Mouse (Mus musculus): ENCODE data around the gene Slc44a1.

Gene Slc44a1

DNA sequence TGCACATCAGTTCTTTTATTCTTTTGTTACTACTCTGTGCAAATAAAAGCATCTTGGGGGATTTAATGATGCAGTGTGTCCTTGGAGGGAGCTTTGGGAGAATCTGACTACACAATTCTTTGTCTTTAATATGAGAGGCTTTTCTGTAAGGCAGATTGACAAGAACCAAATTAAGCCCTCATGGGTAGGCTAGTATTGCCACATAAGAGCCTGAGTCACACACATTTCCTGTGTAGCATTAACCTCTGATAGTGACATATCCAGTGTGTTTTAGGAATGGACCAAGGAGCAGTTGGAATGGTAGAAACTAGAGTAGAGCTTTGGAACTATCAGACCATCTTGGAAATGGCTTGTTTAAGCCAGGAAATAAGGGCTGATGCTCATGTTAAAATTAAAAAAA, 33.9 kb downstream of the Slc44a1 start:
- DNase-seq: no peak

DNA sequence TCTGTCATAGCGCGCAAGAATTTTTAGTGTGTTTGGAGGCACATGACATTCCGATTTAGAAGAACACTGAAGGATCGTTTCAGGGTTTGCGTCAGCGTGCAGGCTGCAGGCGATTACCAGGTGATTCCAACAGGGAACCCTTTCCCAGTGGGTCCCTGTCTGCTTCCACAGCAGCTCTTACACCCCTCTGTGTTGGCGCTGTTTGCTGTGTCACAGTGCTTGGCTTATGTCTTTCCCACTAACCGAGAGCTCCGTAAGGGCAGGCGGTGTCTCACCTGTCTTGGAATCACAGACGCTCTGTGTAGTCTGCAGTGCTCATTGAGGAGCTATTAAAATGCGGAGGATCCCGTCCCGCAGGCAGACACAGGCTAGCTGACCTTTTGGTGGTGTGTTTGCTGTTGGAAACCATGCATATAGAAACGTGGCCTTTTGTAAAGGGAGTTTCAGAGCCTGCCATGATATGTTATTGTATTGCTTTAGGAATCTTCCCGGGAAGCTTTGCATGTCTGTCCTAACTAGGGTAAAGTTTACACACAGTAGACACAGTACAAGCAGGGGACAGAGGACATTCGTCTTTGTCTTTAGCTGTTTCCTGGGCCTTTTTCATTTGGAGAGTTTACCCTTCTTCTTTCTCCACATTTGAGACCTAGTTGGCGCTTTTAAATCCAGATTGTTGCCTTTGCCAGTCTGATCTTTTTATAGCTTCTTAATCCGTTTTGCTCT, 35.2 kb downstream of the Slc44a1 start:
- no peak for DNase-seq

DNA sequence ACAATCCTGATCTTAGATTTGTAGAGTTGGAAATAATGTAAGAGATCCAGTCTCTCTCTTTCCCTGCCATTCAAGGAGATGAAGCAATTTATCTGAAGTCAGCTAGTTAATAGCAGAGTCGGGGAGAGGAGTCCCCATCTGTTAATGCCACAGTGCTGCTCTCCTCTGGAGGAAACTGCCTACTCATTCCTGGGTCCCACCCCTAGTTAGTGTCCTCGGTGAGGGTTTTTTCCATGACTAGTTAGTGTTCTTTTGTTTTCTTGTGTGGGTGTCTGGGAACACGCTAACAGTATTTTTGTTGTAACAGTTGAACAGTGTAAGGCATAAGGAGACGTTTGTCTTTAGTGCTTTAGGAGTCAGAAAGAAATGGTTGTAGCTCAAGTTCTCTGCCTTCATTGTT, 38.4 kb downstream of the Slc44a1 start:
- no peak for DNase-seq

DNA sequence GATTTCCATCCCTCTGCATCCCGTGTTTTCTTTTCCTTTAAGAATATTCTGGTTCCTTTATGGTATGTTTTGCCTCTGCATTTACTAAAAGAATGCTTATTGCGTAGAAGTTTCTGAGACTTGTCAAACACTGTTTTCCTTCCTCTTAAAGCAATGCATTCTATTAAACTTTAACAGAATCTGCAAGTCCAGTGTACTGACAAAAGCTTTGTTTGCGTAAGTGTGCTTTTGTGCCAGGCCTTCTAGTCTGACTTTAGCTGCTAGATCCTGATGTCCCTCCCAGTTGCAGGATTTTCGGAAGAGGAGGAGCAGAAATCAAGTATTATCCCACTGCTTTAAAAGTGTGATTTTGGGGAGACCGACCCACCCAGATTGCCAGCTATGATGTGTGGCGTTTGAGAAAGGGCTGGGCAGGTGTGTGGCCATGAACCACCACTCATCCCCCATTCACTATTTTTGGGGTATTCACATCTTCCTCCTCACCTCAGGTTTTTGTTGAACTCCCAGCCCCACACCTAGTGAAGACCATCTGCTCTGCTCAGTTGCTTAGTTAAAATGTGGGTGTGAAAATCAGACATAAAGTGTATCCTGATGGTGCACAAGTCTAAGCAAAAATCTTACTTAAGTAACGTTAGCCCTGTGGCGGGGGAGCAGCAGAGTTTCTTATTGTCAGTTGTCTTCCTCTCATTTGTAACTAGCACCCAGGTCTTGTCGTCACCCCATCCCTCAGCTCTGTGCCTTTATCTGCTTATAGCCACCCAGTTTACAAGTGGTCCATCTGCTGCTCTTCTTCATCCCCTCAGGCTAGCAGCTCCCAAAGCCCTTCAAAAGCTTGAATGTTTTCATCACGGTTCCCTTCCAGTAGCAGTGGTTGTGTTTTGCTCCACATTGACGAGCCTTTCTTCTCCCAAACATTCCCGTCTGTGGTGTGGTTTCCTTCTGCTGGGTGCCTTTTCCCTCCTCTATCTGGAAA, 47.3 kb downstream of the Slc44a1 start:
- peak; percentile 24 for DNase-seq

DNA sequence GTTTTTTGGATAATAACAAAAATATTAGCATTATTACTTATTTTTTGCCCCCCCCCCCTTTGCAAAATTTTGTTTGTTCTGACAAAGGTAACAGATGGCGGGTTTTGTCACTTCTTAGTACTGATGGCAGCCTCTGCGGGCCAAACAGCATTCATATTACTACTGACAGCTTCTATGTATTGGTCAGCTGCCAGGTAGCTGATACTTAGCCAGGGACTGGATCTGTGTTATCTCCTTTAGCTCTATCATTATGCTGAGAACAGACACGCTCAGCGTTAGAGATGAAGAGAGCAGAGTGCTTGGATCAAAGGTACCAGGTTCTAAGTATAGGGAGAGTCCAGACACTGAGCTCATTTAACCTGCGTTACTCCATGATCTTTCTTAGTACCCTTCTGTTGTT, 48.6 kb downstream of the Slc44a1 start:
- DNase-seq: no peak

DNA sequence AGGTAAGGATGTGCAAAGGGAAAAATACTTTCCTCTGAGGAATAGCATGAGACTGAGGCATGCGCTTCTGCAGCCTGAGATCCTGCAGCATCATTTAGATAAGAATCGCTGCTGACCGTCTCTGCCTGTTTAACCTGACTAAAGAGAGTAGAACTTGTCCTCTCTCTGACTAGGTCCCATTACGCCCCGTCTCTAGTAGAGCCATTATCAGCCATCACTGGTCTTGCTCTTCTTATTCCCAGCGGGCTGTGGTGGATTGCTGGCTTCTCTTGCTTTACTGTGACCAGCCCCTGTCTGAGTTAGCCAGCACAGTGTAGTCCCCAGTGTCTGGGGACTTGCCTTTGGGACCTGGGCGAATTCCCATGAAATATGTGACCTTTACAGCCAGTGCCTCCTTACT, 50.2 kb downstream of the Slc44a1 start:
- no peak for DNase-seq

DNA sequence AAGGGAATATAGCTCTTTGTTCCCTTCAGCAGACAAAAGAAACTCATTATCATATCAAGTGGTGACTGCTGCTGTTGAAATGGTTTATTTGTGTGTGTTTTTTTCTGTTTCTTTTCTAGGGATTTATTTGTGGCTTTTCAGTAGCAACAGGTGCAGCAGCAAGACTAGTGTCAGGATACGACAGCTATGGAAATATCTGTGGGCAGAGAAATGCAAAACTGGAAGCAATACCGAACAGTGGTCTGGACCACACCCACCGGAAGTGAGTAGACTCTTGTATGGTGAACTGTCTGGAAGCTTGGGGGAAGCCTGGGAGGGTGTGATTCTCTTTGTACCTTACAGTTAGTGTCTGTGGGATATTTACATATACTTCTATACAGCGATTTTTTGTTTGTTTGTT, 51.1 kb downstream of the Slc44a1 start:
- peak; percentile 37 for DNase-seq

DNA sequence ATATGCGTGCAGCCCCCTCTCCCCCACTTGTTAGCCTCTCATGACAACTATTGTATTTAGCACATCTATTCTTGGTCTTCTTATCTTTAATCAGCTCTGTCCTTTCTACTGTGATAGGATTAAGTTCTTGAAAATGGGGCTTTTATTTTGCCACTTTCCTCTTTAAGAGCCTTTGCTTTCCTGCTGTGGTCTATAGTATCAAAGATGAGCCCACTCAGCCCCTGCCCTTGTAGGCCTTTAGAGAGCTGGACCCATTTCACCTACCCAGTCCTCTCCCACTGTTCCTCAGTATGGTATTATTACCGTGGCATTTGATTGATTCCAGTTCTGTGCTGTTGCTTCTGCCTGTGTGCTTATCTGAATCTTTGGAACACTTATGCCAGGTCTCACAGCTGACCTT, 55.4 kb downstream of the Slc44a1 start:
- no peak for DNase-seq

DNA sequence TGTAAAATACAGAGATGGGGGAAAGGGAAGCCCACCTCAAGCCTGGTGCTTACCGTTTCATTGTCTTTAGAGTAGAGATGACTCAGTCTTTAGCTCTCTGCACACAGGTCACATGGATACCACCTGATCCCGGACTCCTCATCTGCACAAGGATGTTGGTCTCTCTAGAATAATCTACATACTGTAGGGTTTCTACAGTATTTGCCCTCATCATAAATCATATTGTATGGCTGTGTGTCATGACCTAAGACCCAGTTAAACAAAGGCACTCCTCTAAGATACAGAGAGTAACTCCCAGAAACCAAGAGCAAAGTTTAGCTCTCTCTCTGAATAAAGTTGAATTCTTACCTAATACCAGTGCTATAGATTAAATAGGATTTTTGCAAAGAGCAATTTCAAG, 62.6 kb downstream of the Slc44a1 start:
- no peak for DNase-seq

DNA sequence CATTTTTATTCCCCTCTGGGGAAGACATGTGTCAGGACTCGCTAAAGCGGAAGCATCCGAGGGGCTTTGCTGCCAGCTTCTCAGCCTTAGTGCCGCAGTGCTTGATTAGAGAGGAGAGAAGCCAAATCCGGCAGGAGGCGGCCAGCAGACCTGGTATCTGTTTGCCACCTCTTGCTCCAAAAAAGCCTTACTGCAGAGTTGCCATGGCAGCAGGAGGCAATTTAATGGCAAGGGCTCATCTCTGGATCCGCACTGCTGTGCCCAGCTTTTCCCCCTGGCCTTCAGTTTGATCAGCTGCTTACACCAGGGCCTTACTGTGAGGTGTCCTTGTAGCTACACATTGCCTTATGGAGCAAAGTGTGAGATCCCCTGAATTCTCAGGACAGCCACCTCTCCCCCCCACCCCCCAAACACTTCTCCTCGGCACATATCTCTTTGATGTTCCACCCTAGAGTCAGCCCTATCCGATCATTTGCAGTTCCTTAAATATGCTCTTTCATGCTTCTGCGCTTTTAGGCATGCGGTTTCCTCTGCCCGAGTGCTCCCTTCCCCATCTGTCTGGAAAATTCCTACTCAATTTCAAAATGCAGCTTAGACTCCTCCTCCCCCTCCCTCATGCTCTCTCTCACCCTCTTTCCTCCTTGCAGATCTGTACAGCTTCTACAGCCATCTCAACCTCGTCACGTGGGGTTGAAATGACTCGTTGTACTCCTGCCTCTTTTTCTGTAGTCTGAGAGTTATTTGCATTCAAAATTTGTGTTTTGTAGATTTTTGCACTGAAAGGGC, 72.1 kb downstream of the Slc44a1 start:
- peak; percentile 56 for DNase-seq

DNA sequence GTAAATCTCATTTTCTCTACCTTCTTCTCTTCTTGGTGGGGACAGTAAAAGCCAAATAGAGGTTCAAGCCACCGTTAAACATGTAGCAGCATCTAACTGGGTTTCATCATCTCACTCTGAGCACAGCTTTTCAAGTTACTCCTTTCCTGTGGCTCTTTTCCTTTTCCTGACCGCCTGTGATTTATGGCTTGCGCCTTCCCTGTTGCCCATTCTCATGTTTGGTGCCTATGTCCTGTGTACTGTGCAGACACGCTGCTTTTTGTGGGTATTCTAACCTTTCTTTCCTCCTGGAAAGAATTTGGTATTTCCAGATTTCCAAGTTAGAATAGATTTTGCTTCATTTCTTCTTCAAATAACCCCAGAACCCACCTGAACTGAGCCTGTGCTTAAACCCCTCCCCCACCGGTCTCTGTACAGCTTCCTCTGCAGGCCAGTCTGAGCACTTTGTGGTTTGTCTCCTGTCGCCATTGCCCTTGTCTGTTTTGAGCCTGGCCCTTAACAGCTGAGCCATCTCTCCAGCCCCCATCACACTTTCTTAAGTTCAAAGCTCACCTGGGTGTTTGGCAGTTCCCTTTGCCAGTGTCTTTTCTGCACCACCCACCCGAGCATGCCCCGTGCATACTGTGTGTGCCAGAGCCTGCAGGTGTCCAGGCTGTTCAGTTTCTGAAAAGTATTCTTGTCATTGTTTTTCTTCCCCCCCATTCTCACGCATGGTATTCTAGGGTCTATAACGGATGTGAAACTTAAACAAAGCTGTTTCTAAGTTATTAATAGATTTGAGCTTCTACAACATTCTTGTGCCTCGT, 73.3 kb downstream of the Slc44a1 start:
- DNase-seq: peak; percentile 26

DNA sequence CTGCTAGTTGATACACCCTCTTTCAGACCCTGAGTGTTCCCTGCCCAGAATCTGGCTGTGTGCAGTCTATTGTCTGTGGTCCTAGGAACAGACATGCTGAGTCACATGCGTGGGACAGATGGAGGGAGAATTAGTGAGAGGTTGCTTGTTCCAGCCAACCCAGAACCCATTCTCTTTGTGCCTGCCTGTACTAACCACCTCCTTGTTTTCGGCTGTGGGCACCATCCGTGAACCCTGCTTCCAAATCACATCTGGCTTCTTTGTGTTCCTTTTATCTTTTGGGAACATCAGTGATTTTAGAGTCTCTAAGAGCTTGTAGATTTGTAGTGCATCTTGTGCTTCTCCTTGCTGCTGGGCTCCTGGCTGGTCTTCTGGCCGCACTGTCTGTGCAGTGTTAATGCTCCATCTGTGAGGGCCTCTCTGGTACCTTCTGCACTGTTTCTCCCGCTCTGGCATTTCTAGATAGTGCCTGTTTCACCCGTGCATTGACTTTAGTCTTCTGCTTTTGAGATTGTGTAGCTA, 75.9 kb downstream of the Slc44a1 start:
- no peak for DNase-seq

DNA sequence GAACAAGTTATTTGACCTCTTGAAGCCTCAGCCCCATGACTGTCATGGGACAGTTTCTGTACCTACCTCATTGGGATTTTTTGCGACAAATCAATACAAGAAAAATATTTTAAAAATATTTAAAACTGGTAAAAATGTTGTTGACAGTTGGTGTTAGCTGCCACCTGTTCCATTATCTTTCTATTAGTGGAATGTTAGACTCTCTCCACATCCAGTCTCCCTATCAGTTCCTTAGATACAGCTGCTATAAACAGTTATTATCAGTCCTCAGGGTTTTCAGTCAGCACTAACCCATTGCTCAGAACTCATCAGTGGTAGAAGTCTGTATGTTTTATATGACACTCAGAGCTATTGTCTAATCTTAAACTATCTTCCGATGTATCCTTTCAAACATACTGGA, 79.2 kb downstream of the Slc44a1 start:
- DNase-seq: no peak

DNA sequence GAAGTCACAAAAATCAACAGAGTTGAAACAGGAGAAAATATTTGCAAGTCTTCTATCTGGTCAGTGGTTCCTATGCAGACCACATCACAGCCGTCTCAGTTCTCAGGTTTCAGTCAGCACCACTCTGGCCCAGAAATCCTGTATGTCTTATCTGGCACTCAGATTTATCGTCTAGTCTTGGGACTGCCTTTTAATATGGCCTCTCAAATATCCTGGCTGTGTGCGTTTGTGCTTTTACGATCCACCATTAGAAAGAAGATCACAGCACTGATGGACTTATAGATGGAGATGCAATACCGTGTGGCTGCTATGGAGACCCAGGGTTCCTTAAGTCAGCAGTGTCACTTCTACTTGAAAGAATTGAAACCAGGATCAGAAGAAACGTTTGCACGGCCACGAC, 80.8 kb downstream of the Slc44a1 start:
- DNase-seq: no peak

DNA sequence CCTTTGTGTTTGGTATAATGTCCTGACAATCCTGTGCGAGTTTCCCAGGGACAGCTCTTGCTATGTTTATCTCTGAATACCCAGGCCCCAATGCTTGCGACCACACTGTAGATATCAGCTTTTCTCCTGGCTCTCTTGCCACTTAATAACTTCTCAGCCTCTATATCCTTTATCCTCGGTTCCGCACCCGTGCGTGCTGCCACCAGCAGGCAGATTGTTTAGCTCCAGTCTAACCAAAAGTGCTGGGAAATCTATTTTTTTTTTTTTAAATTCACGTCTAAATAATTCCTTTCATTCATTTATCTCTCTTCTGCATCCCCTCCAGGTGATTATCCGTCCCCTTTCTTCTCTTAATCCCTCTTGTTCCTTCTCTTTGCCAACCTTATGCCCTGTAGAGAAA, 82.4 kb downstream of the Slc44a1 start:
- no peak for DNase-seq

DNA sequence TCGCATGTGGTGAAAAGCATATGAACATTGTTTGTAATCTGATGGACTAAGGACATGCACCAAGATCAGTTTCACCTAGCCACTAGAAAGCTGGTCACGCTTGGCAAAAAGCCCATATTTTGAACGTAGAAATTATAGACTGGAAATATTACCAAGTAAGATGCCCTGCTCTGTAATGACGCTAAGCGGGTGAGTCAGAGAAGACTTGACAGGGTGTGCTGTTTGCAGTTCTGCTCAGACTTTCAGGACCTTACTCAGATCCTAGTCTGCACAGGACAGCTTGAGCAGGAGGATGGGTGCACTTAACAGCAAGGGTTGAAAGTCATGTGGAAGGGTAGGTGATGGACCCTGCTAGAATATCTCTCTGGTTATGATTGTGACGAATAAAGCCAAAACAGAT, 85.3 kb downstream of the Slc44a1 start:
- DNase-seq: no peak

DNA sequence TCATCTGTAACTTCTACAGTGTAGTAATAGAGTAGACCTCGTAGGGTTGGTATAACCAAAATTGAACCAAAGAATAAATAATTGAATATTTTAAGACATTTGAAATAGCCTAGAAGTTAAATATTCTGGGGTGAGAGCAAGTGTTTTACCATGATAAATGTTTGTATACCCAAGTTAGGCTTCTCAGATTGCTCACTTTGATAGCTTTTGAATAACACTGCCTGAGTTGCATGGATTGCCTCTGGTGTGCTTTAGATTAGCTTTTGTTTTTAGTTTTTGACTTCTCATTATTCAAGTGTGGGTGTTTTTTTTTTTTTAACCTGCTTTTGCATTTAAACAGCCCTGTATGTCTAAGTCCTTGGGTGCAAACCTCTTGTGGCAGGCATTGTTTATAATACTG, 85.8 kb downstream of the Slc44a1 start:
- no peak for DNase-seq

DNA sequence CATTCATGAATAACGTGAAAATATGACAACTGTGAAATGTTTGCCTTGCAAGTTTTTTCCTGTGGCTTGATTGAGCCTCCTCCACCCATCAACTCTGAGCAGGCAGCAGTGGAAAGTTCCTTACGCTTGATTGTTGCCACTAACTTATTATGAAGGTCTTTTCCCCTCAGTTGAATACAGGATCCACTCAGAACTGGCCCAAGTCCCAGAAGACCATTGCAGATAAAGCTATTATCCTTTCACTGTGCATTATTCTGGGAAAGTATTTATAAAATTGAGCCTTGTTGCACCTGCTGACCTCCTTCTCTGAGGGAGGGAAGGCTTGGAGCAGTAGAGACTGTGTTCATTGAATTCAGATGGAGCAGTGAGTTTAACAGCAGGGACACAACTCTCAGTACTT, 86.2 kb downstream of the Slc44a1 start:
- no peak for DNase-seq

DNA sequence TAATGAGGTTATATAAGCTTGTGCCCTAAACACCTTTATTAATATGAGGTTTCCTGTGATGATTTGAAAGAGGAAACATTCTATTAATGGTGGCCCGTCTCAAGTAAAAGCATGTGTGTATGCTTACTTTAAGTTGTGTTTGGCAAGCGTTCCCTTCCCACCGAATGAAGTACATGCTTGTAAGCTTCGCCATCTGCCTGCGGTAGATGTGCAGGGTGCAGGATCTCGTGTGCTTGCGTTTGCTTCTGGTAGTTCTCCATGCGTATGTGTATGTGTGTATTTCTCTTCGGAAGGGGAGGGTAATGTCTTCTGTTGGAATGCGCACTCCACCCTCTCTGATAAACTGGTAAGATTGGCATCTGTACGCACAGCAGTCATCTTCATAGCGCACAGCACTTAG, 95.6 kb downstream of the Slc44a1 start:
- DNase-seq: no peak

DNA sequence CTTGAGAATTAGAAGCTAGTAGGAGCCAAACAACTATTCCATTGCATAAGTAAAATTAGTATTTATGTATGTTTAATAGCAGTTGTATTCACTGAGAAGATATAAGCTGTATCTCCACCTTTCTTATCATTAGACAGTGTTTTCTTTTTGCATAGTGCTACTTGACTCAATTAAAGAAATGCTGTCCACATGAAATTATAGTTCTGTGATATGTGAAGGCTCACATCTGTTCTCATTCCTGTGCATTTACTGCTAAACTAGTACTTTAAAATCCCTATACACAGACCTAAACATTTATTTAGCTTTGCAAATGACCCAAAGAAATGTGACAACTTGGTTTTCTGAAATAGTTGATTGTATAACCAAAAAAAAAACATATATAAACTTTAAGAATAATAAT, 96.9 kb downstream of the Slc44a1 start:
- no peak for DNase-seq

DNA sequence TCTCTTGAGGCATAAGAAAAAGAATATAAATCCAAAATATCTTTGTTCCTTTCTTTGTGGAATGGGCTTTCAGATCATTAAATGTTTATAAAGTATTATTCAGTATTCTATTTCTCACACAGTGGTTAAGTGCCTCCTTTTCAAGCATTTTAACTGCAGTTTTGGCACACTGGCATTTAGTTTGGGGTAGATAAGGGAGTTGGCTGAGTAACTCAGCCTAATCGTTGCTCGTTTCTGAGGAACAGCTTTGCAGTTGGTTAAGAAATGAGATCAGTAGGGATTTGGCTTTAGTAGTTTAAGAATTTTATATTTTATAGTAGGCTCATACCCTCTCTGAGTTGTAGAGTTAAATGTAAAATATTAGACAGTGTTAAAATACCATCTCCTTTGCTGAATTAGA, 97.3 kb downstream of the Slc44a1 start:
- no peak for DNase-seq

DNA sequence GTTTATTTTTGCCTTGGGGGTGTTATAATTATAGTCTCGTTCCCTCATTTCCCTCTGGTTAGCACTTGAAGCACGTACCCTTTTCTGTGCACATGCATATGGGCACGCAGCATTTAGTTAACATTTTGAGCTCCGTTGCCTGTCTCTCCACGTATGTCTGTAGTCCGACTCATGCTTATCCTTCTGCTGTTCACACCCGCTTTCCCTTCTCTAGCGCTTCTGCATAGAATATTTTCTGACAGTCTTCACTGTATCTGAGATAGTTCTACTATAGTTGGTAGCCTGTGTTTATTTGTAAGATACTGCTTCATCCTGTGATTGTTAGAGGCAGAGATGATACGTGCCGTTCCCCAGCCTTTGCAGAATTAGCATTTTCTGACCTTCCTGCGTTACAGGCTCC, 98.4 kb downstream of the Slc44a1 start:
- no peak for DNase-seq
